Mouse (Mus musculus): Measurements from ENCODE around the gene F12. TPM values are rescaled to one million over a fixed set of nuclear protein-coding genes. Genes with fewer than 3 reads are reported as not detected.

Gene F12
- polyA plus RNA-seq, 1 experiment = 0.64 TPM

DNA sequence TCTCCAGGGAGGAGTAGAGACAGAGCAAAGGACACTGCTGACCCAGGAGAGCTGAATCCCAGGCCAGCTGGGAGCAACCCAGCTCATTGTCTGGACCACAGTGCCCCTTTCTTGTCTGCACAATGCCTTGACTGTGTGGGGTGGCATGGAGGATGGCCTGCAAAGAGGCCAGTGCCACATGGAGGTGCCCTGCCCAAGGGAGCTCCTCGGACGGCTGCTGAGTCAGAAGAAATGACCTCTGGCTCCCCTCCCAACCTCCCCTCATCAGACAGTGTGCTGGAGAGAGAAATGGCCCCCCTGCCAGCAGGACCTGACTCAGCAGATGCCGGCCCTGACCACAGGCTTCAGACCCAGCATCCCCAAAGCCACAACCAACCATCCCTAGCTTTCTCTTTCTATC lies 38.6 kb upstream of the F12 start:
- Histone ChIP-seq H3K4me3 (ENCODE audit: extremely low read depth, insufficient read depth, insufficient read length) (no peak overlapping the region), H3K27me3 (ENCODE audit: control insufficient read depth, insufficient read depth, low read length) (no peaks in the 10 kb centered on the region), H3K4me1 (ENCODE audit: control insufficient read depth, insufficient read depth, insufficient read length) (peaks cover 23% of the 10 kb centered on the region), H3K36me3 (ENCODE audit: control insufficient read depth, insufficient read depth, low read length) (peaks cover 8% of the 10 kb centered on the region), H3K27ac (ENCODE audit: insufficient read depth, low read length) (no peak overlapping the region)
- WGBS = 19% methylated on average over 3 of the region's 3 CpGs
- no peak for DNase-seq (ENCODE audit: low read depth in 1 of 2, low spot score in 2 of 2)
- TF ChIP-seq CTCF (IDR thresholded peaks at IDR 0.05; ENCODE audit: extremely low read depth, insufficient read depth, insufficient read length, insufficient replicate concordance) = no peak
- no peak for TF ChIP-seq POLR2A (IDR thresholded peaks at IDR 0.05; ENCODE audit: low read depth, low read length)

DNA sequence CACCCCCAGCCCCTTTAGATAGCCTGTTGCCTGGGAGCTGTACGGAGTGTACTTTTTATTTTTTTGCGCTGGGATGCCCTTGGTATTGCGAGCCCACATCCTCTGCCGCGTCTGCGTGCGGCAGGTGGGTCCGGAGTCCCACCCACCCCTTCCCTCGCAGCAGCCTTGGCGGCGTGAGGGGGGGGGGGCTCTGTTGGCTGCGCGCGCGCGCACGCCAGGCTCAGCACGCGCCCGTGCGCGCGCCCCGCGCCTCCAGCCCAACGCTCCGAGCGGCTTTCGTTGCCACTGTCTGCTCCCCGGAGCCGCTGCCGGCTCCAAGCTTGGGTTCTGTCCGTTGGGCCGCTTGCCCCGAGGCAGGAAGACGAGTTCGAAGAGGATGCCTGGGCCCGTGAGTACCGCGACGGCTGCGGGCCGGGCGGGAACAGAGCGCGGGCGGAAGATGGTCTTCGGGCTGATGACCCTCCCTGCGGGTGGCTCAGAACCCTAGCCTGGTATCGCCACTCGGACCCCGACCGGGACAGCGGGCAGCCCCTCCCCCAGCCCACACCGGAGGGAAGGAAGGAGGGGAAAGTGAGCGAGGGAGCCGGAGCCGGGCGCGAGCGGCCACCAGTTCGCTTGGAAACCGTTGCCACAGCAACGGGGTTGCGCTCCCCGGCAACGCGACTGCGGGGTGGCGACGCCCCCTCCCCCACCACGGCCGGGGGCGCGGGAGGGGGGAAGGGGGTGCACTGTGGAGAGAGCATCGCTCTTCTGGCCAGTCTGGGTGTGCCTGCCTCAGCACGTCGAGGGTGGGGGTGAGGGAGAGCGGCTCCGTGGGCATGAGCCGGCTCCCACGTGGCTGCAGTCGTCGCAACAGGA lies 37.7 kb upstream of the F12 start, which contains the start of gene Prr7:
TSS of gene Prr7 (plus strand) at position 241 of the 858 bp plus-strand sequence.
- peaks cover 23% of the 10 kb centered on the region for H3K4me1 ChIP-seq (ENCODE audit: control insufficient read depth, insufficient read depth, insufficient read length)
- DNase-seq (ENCODE audit: low read depth in 1 of 2, low spot score in 2 of 2) = peak in 1 of 2 experiments; percentile 56
- TF ChIP-seq CTCF (IDR thresholded peaks at IDR 0.05; ENCODE audit: extremely low read depth, insufficient read depth, insufficient read length, insufficient replicate concordance) = no peak
- TF ChIP-seq POLR2A (IDR thresholded peaks at IDR 0.05; ENCODE audit: low read depth, low read length) = no peak
- peak within 1 kb of the TSS; percentile 66 for H3K27ac ChIP-seq (ENCODE audit: insufficient read depth, low read length)
- peaks cover 17% of the 10 kb centered on the region for H3K36me3 ChIP-seq (ENCODE audit: control insufficient read depth, insufficient read depth, low read length)
- peak within 1 kb of the TSS; percentile 63 for H3K4me3 ChIP-seq (ENCODE audit: extremely low read depth, insufficient read depth, insufficient read length)
- no peaks in the 10 kb centered on the region for H3K27me3 ChIP-seq (ENCODE audit: control insufficient read depth, insufficient read depth, low read length)
- WGBS = under 1% methylated on average over 61 of the region's 84 CpGs

DNA sequence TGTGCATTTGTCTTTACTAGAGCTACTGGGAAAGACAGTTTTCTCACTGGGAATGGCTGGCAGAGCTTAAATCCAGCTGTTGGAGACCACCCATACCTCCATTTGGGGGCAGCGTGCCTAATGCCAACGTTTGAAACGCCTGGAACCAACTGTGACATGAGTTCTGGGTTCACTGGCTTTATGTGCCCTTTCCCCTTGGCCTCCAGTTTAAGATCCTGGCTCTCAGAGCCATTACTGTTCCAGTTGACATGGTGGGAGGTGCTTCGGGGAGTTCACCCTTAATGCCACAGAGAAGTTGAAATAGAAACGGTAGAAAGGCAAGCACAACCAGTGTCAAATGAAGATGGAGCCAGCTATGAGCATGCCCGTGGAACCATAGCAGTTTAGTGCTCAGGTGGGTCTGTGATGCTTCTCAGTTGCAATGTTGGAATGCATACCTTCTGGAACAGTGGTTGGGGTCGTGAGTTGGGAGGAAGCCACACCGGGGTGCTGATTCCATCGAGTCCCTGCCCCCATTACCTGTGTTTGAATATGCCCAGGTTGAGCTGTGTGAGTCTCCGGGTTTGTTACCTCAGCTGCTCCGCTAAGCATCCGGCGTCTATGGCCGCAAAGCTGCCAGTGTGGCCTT lies 36.9 kb upstream of the F12 start:
- WGBS = 19% methylated on average over 14 of the region's 14 CpGs
- peaks cover 23% of the 10 kb centered on the region for H3K4me1 ChIP-seq (ENCODE audit: control insufficient read depth, insufficient read depth, insufficient read length)
- no peak for TF ChIP-seq CTCF (IDR thresholded peaks at IDR 0.05; ENCODE audit: extremely low read depth, insufficient read depth, insufficient read length, insufficient replicate concordance)
- TF ChIP-seq POLR2A (IDR thresholded peaks at IDR 0.05; ENCODE audit: low read depth, low read length) = no peak
- H3K27ac ChIP-seq (ENCODE audit: insufficient read depth, low read length) = peak overlapping the region; percentile 66
- peaks cover 25% of the 10 kb centered on the region for H3K36me3 ChIP-seq (ENCODE audit: control insufficient read depth, insufficient read depth, low read length)
- H3K4me3 ChIP-seq (ENCODE audit: extremely low read depth, insufficient read depth, insufficient read length) = peak overlapping the region; percentile 63; the same call in 1 of the 2 replicates
- peak in 1 of 2 experiments; percentile 47 for DNase-seq (ENCODE audit: low read depth in 1 of 2, low spot score in 2 of 2)
- no peaks in the 10 kb centered on the region for H3K27me3 ChIP-seq (ENCODE audit: control insufficient read depth, insufficient read depth, low read length)

DNA sequence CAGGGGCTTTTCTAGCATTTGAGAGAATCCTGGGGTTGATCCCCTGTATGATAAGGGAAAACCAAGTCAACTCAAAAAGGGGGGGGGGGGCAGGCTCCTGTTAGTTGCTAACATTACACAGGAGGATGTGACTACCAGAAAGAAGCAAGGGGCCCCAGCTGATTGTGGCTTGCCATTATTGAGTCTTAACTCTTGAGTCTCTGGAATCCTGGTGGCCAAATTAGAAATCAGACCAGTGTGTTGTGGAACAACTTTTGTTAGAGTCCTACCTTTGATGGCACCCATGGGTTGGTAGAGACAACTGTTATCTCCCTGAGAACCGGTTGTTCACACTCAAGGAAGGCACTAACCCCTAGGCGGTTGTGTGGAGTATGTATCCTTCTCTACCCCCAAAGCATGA lies 36.4 kb upstream of the F12 start:
- Histone ChIP-seq H3K27me3 (ENCODE audit: control insufficient read depth, insufficient read depth, low read length) (no peaks in the 10 kb centered on the region), H3K36me3 (ENCODE audit: control insufficient read depth, insufficient read depth, low read length) (peaks cover 28% of the 10 kb centered on the region), H3K4me1 (ENCODE audit: control insufficient read depth, insufficient read depth, insufficient read length) (peaks cover 21% of the 10 kb centered on the region), H3K4me3 (ENCODE audit: extremely low read depth, insufficient read depth, insufficient read length) (no peak overlapping the region), H3K27ac (ENCODE audit: insufficient read depth, low read length) (peak overlapping the region; percentile 66; the same call in 1 of the 2 replicates)
- TF ChIP-seq CTCF (IDR thresholded peaks at IDR 0.05; ENCODE audit: extremely low read depth, insufficient read depth, insufficient read length, insufficient replicate concordance) (no peak), POLR2A (IDR thresholded peaks at IDR 0.05; ENCODE audit: low read depth, low read length) (no peak)
- no peak for DNase-seq (ENCODE audit: low read depth in 1 of 2, low spot score in 2 of 2)
- WGBS = 75% methylated on average over 2 of the region's 2 CpGs

DNA sequence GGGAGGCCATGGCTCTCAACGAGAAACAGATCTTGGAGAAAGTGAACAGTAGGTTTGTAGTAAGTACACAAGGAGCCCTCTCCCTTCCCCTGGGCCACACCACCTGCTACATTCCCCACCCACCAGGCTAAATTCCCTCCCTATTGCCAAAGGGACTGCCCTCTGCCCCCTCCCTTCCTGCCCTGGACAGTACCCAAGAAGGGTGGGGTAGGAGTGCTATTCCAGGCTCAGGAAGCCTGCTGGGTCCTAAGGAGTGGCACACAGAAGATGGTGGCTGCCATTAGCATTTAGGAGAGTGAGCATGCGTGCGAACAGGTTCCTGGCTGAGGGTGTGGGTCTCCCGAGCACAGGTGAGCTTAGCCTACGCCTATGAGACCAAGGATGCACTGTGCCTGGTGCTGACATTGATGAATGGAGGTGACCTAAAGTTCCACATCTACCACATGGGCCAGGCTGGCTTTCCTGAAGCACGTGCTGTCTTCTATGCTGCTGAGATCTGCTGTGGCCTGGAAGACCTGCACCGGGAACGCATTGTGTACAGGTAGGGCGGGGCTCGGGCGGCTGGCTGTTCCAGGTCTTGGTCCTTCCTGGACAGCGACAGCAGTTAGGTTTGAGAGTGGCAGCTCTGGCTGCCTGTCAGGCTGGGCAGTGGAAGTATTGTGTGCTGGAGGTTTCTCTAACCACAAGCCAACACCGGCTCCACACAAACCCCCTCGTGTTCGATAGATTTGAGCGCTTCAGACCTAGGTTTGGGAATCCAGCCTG lies 25.4 kb upstream of the F12 start:
- Histone ChIP-seq H3K4me1 (ENCODE audit: control insufficient read depth, insufficient read depth, insufficient read length) (peaks cover 30% of the 10 kb centered on the region; the same call in 1 of the 2 replicates), H3K36me3 (ENCODE audit: control insufficient read depth, insufficient read depth, low read length) (peaks cover 63% of the 10 kb centered on the region), H3K4me3 (ENCODE audit: extremely low read depth, insufficient read depth, insufficient read length) (no peak overlapping the region), H3K27ac (ENCODE audit: insufficient read depth, low read length) (no peak overlapping the region), H3K27me3 (ENCODE audit: control insufficient read depth, insufficient read depth, low read length) (no peaks in the 10 kb centered on the region)
- no peak for DNase-seq (ENCODE audit: low read depth in 1 of 2, low spot score in 2 of 2)
- 95% methylated on average over 16 of the region's 16 CpGs for WGBS
- no peak for TF ChIP-seq POLR2A (IDR thresholded peaks at IDR 0.05; ENCODE audit: low read depth, low read length)
- no peak for TF ChIP-seq CTCF (IDR thresholded peaks at IDR 0.05; ENCODE audit: extremely low read depth, insufficient read depth, insufficient read length, insufficient replicate concordance)

DNA sequence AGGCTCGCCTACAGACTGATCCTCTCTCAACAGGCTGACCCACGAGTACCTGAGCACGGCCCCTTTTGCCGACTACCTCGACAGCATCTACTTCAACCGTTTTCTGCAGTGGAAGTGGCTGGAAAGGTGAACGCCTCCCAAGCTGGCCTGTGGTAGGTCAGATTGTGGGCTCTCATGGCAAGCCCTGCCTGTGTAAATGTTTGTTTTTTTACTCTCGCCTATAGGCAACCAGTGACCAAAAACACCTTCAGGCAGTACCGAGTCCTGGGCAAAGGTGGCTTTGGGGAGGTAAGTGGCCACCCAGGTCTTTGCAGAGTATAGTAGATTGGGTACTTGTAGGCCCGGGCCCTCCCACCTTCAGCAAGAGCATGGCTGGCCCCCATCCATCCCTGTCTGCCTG lies 24.7 kb upstream of the F12 start:
- peaks cover 33% of the 10 kb centered on the region; the same call in 1 of the 2 replicates for H3K4me1 ChIP-seq (ENCODE audit: control insufficient read depth, insufficient read depth, insufficient read length)
- WGBS = 93% methylated on average over 10 of the region's 10 CpGs
- no peaks in the 10 kb centered on the region for H3K27me3 ChIP-seq (ENCODE audit: control insufficient read depth, insufficient read depth, low read length)
- H3K4me3 ChIP-seq (ENCODE audit: extremely low read depth, insufficient read depth, insufficient read length) = no peak overlapping the region
- no peak overlapping the region for H3K27ac ChIP-seq (ENCODE audit: insufficient read depth, low read length)
- no peak for TF ChIP-seq CTCF (IDR thresholded peaks at IDR 0.05; ENCODE audit: extremely low read depth, insufficient read depth, insufficient read length, insufficient replicate concordance)
- TF ChIP-seq POLR2A (IDR thresholded peaks at IDR 0.05; ENCODE audit: low read depth, low read length) = no peak
- DNase-seq (ENCODE audit: low read depth in 1 of 2, low spot score in 2 of 2) = no peak
- peaks cover 57% of the 10 kb centered on the region for H3K36me3 ChIP-seq (ENCODE audit: control insufficient read depth, insufficient read depth, low read length)

All from spleen, adult 2 months (tissue).